Mouse (Mus musculus): Measurements from ENCODE around the gene Trim80. TPM values are rescaled to one million over a fixed set of nuclear protein-coding genes. Genes with fewer than 3 reads are reported as not detected.
"Not testable (repeated sequence)": the region's sequence is repeated elsewhere in the genome, so short reads cannot be mapped to it uniquely, and the experiment has no call there.

Gene Trim80
- polyA plus RNA-seq, 1 experiment from 2014 or later = not detected

DNA sequence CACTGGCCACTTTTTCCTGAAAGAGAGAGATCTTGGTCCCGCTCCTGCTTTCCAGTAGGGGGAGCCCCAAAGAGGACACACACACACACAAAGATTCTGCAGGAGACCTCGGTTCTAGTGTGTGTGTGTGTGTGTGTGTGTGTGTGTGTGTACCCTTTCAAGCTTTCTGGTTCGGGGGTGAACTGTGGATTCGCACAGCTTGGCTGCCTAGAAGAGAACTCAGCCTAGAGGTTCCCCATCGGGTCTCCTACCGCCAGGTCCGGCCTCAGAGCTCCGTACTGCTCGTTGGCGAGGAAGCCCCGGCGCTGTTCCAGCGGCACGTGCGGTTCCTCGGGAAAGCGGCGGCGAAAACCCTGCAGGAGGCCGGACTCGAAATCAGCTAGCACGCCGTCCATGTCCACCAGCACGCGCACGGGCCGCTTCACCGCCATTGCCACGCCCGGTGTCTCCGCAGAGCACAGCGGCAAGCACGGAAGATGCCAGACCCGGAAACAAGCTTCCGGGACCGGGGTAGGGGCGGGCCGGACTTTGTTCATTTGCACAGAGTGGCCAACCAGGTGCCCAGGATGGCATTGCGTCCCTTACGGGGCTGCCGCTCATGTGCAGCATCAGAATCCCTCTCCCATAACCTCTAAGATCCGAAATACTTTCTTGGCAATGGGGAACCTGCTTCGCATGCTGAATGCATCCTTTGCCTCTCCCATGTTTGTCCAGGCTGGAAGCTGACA lies 51.2 kb downstream of the Trim80 start, which contains the start of gene Nt5c:
Nt5c (minus strand) TSS at position 507 of the 728 bp plus-strand sequence.
- Histone ChIP-seq H3K36me3 (replicated peaks) (0 out of 2 replicates have a peak, but pooled peaks cover 4% of the 10 kb centered on the region), H3K27me3 (replicated peaks) (0 out of 2 replicates have a peak, but pooled peaks cover 2% of the 10 kb centered on the region), H3K4me2 (peak within 1 kb of the TSS; percentile 67), H3K27ac (peak within 1 kb of the TSS; percentile 85), H3K4me1 (peaks cover 21% of the 10 kb centered on the region), H3K4me3 (peak within 1 kb of the TSS; percentile 74), H3K9ac (peak within 1 kb of the TSS; percentile 68), H3K9me3 (no peaks in the 10 kb centered on the region)
- under 1% methylated on average over 43 of the region's 43 CpGs for WGBS
- peak; percentile 93 for ATAC-seq (replicated peaks)

DNA sequence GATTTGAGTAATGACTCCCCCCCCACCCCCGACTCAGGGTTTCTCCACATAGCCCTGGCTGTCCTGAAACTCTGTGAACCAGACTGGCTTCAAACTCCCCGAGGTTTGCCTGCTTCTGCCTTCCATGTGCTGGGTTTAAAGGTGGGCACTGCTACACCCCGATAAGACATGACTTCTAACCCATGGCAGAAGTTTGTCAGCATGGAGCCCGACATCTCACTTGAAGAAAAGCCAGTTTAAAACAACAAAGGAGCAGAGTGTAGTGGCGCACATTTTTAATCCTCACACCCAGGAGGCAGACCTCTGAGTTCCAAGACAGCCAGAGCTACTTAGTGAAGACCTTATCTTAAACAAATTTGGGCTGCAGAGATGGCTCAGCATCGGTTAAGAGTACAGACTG lies 52.0 kb downstream of the Trim80 start:
- H3K9ac ChIP-seq = peak overlapping the region; percentile 68; the same call in 1 of the 2 replicates
- H3K9me3 ChIP-seq = no peaks in the 10 kb centered on the region
- H3K4me1 ChIP-seq = peaks cover 21% of the 10 kb centered on the region
- H3K4me3 ChIP-seq = peak overlapping the region; percentile 74
- H3K27me3 ChIP-seq (replicated peaks) = 0 out of 2 replicates have a peak, but pooled peaks cover 2% of the 10 kb centered on the region
- peak overlapping the region; percentile 85; the same call in 1 of the 2 replicates for H3K27ac ChIP-seq
- 30% methylated on average over 6 of the region's 6 CpGs for WGBS
- peak overlapping the region; percentile 67 for H3K4me2 ChIP-seq
- peaks cover 9% of the 10 kb centered on the region; the same call in 1 of the 2 replicates for H3K36me3 ChIP-seq (replicated peaks)
- no peak for ATAC-seq (replicated peaks)

DNA sequence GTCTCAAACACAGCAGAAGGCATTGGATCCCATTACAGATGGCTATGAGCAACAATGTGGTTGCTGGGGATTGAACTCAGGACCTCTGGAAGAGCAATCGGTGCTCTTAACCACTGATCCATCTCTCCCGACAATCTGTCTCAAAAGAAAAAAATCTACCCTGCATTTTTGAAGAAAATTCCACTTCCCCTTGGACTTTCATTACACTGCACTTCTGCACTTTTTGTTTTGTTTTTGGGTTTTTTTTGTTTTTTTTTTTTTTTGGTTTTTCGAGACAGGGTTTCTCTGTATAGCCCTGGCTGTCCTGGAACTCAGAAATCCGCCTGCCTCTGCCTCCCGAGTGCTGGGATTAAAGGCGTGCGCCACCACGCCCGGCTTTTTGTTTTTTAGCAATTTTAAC lies 56.2 kb downstream of the Trim80 start:
- H3K4me1 ChIP-seq; H3K9ac ChIP-seq; H3K9me3 ChIP-seq; H3K4me3 ChIP-seq; ATAC-seq (replicated peaks); H3K4me2 ChIP-seq; H3K27me3 ChIP-seq (replicated peaks); H3K27ac ChIP-seq: not testable (repeated sequence)
- 90% methylated on average over 9 of the region's 9 CpGs for WGBS
- H3K36me3 ChIP-seq (replicated peaks) = peaks cover 40% of the 10 kb centered on the region

Small RNAs within 50 kb of the gene (microRNA-seq; reads per million reads assigned to microRNA genes)
- gene Mir3968 = not detected

Other genes starting within 250 kb of the Trim80 start
- gene Grin2c, start 173.3 kb upstream of the Trim80 start, polyA plus RNA-seq (2015; fragmentation: Nextera tagmentation; extraction: Ambion mirVana) = 0.21 and 0.26 TPM in 2 replicates
- 21.5 and 22.1 TPM in 2 replicates for gene Fdxr, start 163.5 kb upstream of the Trim80 start, polyA plus RNA-seq (2015; fragmentation: Nextera tagmentation; extraction: Ambion mirVana)
- gene Fads6, start 142.9 kb upstream of the Trim80 start, polyA plus RNA-seq (2015; fragmentation: Nextera tagmentation; extraction: Ambion mirVana) = 0.96 and 1.0 TPM in 2 replicates
- 0.17 TPM in 1 of 2 replicates, not detected in the other for gene Otop2, start 133.4 kb upstream of the Trim80 start, polyA plus RNA-seq (2015; fragmentation: Nextera tagmentation; extraction: Ambion mirVana)
- 0.09 and 0.18 TPM in 2 replicates for gene Ush1g, start 118.5 kb upstream of the Trim80 start, polyA plus RNA-seq (2015; fragmentation: Nextera tagmentation; extraction: Ambion mirVana)
- 0.75 and 0.90 TPM in 2 replicates for gene Otop3, start 105.8 kb upstream of the Trim80 start, polyA plus RNA-seq (2015; fragmentation: Nextera tagmentation; extraction: Ambion mirVana)
- gene Hid1, start 72.8 kb upstream of the Trim80 start, polyA plus RNA-seq (2015; fragmentation: Nextera tagmentation; extraction: Ambion mirVana) = 67.0 and 67.2 TPM in 2 replicates
- 26.9 and 27.3 TPM in 2 replicates for gene Cdr2l, start 58.6 kb upstream of the Trim80 start, polyA plus RNA-seq (2015; fragmentation: Nextera tagmentation; extraction: Ambion mirVana)
- 182 and 191 TPM in 2 replicates for gene Mrpl58, start 36.8 kb upstream of the Trim80 start, polyA plus RNA-seq (2015; fragmentation: Nextera tagmentation; extraction: Ambion mirVana)
- 782 and 789 TPM in 2 replicates for gene Atp5h, start 20.6 kb upstream of the Trim80 start, polyA plus RNA-seq (2015; fragmentation: Nextera tagmentation; extraction: Ambion mirVana)
- 32.3 and 34.8 TPM in 2 replicates for gene Kctd2, start 20.4 kb upstream of the Trim80 start, polyA plus RNA-seq (2015; fragmentation: Nextera tagmentation; extraction: Ambion mirVana)
- 0.09 and 0.42 TPM in 2 replicates for gene Slc16a5, start 21.9 kb downstream of the Trim80 start, polyA plus RNA-seq (2015; fragmentation: Nextera tagmentation; extraction: Ambion mirVana)
- 20.6 and 20.9 TPM in 2 replicates for gene Armc7, start 35.1 kb downstream of the Trim80 start, polyA plus RNA-seq (2015; fragmentation: Nextera tagmentation; extraction: Ambion mirVana)
- 98.4 and 108 TPM in 2 replicates for gene Nt5c, start 51.3 kb downstream of the Trim80 start, polyA plus RNA-seq (2015; fragmentation: Nextera tagmentation; extraction: Ambion mirVana)
- 1,600 and 1,616 TPM in 2 replicates for gene Jpt1, start 73.8 kb downstream of the Trim80 start, polyA plus RNA-seq (2015; fragmentation: Nextera tagmentation; extraction: Ambion mirVana)
- gene Sumo2, start 95.7 kb downstream of the Trim80 start, polyA plus RNA-seq (2015; fragmentation: Nextera tagmentation; extraction: Ambion mirVana) = 990 and 1,015 TPM in 2 replicates
- 106 and 118 TPM in 2 replicates for gene Nup85, start 123.9 kb downstream of the Trim80 start, polyA plus RNA-seq (2015; fragmentation: Nextera tagmentation; extraction: Ambion mirVana)
- gene Mrps7, start 163.4 kb downstream of the Trim80 start, polyA plus RNA-seq (2015; fragmentation: Nextera tagmentation; extraction: Ambion mirVana) = 70.0 and 74.3 TPM in 2 replicates
- gene Gga3, start 163.5 kb downstream of the Trim80 start, polyA plus RNA-seq (2015; fragmentation: Nextera tagmentation; extraction: Ambion mirVana) = 37.5 and 38.1 TPM in 2 replicates
- 11.2 and 12.9 TPM in 2 replicates for gene Mif4gd, start 172.4 kb downstream of the Trim80 start, polyA plus RNA-seq (2015; fragmentation: Nextera tagmentation; extraction: Ambion mirVana)
- 43.5 and 44.5 TPM in 2 replicates for gene Slc25a19, start 187.8 kb downstream of the Trim80 start, polyA plus RNA-seq (2015; fragmentation: Nextera tagmentation; extraction: Ambion mirVana)